Mouse (Mus musculus): ENCODE data around the gene Mpi. TPM values are rescaled to one million over a fixed set of nuclear protein-coding genes. Genes with fewer than 3 reads are reported as not detected.
A peak's percentile ranks its signal among the peaks of the same experiment; 100 is the strongest.

Mpi gene
- polyA plus RNA-seq, 1 experiment from 2014 or later, result 22.8 TPM

DNA sequence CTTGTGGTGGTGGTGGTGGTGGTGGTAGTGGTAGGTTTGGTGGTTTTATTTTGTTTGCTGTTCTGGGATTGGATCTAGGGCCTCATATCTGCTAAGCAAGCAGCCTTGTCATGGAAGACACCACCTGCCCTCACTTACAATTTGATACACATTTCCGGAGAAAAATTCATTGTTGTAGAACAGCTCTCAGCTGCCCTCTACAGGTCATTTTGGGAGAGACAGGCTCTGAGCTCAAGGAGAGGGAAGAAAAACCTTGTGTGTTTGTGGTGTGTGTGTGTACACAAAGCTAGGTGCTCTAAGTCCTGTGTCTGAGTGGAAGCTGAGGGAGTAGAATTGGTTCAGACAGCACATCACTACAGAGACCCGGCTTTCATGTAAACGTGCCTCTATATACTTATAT lies 35.5 kb downstream of the Mpi start:
- H3K27me3 ChIP-seq (replicated peaks; ENCODE audit: control insufficient read depth, insufficient read depth, low read length), result no peaks in the 10 kb centered on the region
- H3K36me3 ChIP-seq (ENCODE audit: control insufficient read depth, insufficient read depth), result no peaks in the 10 kb centered on the region
- no peak for ATAC-seq
- WGBS, result 10% methylated on average over 3 of the region's 3 CpGs
- H3K4me3 ChIP-seq (ENCODE audit: low read depth, low read length), result no peak overlapping the region
- TF ChIP-seq CTCF (IDR thresholded peaks at IDR 0.05; ENCODE audit: low read depth), result peak; percentile 92
- no peak overlapping the region for H3K4me2 ChIP-seq (replicated peaks; ENCODE audit: low read depth)
- H3K27ac ChIP-seq (ENCODE audit: low read depth, low read length), result no peak overlapping the region
- H3K9ac ChIP-seq (ENCODE audit: low read depth, low read length), result no peak overlapping the region
- no peaks in the 10 kb centered on the region for H3K9me3 ChIP-seq (ENCODE audit: control insufficient read depth)
- H3K4me1 ChIP-seq (replicated peaks; ENCODE audit: control insufficient read depth, insufficient read depth, low read length), result 0 out of 2 replicates have a peak, but pooled peaks cover 2% of the 10 kb centered on the region

DNA sequence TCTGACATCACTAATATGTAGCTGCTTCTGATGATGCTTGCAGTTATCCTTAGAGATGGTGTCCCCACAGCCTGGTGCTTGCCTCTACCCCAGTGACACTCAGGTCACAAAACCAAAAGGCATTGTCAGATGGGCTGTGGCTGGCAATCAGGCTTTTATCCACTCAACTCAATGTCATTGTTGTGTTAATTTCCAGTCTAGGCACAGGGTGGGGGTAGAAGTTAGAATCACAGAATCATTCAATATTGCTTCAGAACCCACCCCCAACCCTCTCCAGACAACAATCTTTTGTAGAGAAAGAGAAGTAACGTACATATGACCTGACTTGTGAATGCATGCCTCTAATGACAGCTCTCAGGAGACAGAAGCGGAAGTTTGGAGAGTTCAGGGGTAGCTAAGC lies 42.0 kb downstream of the Mpi start:
- no peak overlapping the region for H3K4me2 ChIP-seq (replicated peaks; ENCODE audit: low read depth)
- H3K9ac ChIP-seq (ENCODE audit: low read depth, low read length), result no peak overlapping the region
- WGBS, result 79% methylated on average over 2 of the region's 2 CpGs
- 0 out of 2 replicates have a peak, but pooled peaks cover 7% of the 10 kb centered on the region for H3K27me3 ChIP-seq (replicated peaks; ENCODE audit: control insufficient read depth, insufficient read depth, low read length)
- H3K27ac ChIP-seq (ENCODE audit: low read depth, low read length), result no peak overlapping the region
- ATAC-seq, result no peak
- H3K36me3 ChIP-seq (ENCODE audit: control insufficient read depth, insufficient read depth), result no peaks in the 10 kb centered on the region
- H3K4me3 ChIP-seq (ENCODE audit: low read depth, low read length), result no peak overlapping the region
- no peak for TF ChIP-seq CTCF (IDR thresholded peaks at IDR 0.05; ENCODE audit: low read depth)
- no peaks in the 10 kb centered on the region for H3K4me1 ChIP-seq (replicated peaks; ENCODE audit: control insufficient read depth, insufficient read depth, low read length)
- H3K9me3 ChIP-seq (ENCODE audit: control insufficient read depth), result no peaks in the 10 kb centered on the region

DNA sequence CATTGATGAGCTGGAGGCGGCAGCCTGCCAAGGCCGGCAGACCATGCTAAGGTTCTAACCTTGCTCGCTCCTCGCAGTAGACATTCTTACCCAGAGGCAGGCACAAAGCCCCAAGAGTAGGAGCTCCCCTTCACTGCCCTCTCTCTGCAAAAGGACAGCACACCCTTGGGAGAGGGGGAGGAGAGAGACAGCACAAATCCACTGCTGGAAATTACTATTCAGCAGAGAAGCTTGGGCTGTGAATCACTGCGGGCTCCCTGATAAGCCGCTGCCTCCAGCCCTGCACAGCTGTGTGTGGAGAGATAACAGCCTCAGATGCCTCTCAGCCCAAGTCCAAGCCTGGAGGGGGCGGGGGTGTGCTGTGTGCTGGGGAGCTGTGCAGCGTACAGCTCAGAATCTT lies 46.9 kb downstream of the Mpi start:
- peak overlapping the region; percentile 6; the same call in 1 of the 2 replicates for H3K4me2 ChIP-seq (replicated peaks; ENCODE audit: low read depth)
- peak; percentile 52; the same call in 1 of the 2 replicates for ATAC-seq
- H3K4me1 ChIP-seq (replicated peaks; ENCODE audit: control insufficient read depth, insufficient read depth, low read length), result no peaks in the 10 kb centered on the region
- peaks cover 47% of the 10 kb centered on the region for H3K27me3 ChIP-seq (replicated peaks; ENCODE audit: control insufficient read depth, insufficient read depth, low read length)
- no peaks in the 10 kb centered on the region for H3K9me3 ChIP-seq (ENCODE audit: control insufficient read depth)
- H3K4me3 ChIP-seq (ENCODE audit: low read depth, low read length), result no peak overlapping the region
- H3K36me3 ChIP-seq (ENCODE audit: control insufficient read depth, insufficient read depth), result no peaks in the 10 kb centered on the region
- H3K9ac ChIP-seq (ENCODE audit: low read depth, low read length), result no peak overlapping the region
- H3K27ac ChIP-seq (ENCODE audit: low read depth, low read length), result no peak overlapping the region
- TF ChIP-seq CTCF (IDR thresholded peaks at IDR 0.05; ENCODE audit: low read depth), result no peak
- WGBS, result 5% methylated on average over 8 of the region's 8 CpGs

DNA sequence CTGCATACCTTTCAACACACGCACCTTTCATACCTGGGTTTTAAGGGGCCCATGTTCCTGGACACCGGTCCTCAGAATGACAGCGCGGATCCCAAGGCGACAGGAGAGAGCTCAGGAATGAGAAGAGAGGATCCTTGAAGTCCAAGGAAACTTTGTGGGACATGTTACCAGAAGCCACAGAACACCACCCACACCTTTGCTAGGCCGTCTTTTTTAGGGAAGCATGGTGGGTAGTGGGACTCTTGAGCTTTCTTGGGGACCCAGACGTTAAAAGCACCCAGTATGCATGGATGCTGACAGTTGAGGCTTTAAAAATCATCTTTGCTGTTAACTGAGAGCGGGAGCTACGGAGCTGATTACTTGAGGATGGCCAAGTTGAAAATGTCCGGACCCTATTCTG lies 47.7 kb downstream of the Mpi start:
- Histone ChIP-seq H3K27ac (ENCODE audit: low read depth, low read length) (no peak overlapping the region), H3K4me3 (ENCODE audit: low read depth, low read length) (no peak overlapping the region), H3K27me3 (replicated peaks; ENCODE audit: control insufficient read depth, insufficient read depth, low read length) (peaks cover 52% of the 10 kb centered on the region), H3K9me3 (ENCODE audit: control insufficient read depth) (no peaks in the 10 kb centered on the region), H3K4me2 (replicated peaks; ENCODE audit: low read depth) (no peak overlapping the region), H3K4me1 (replicated peaks; ENCODE audit: control insufficient read depth, insufficient read depth, low read length) (no peaks in the 10 kb centered on the region), H3K36me3 (ENCODE audit: control insufficient read depth, insufficient read depth) (no peaks in the 10 kb centered on the region), H3K9ac (ENCODE audit: low read depth, low read length) (no peak overlapping the region)
- no peak for ATAC-seq
- TF ChIP-seq CTCF (IDR thresholded peaks at IDR 0.05; ENCODE audit: low read depth), result no peak
- 66% methylated on average over 10 of the region's 10 CpGs for WGBS

DNA sequence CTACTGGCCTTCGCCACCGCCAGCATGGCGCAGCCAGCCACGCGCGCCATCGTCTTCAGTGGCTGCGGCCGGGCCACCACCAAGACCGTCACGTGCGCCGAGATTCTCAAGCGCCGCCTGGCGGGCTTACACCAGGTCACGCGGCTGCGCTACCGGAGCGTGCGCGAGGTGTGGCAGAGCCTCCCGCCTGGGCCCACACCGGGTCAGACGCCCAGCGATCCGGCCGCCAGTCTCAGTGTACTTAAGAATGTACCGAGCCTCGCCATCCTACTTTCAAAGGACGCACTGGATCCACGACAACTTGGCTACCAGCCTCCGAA lies 48.2 kb downstream of the Mpi start:
- WGBS, result under 1% methylated on average over 34 of the region's 34 CpGs
- no peak overlapping the region for H3K27ac ChIP-seq (ENCODE audit: low read depth, low read length)
- H3K4me2 ChIP-seq (replicated peaks; ENCODE audit: low read depth), result peak overlapping the region; percentile 83
- no peaks in the 10 kb centered on the region for H3K4me1 ChIP-seq (replicated peaks; ENCODE audit: control insufficient read depth, insufficient read depth, low read length)
- no peaks in the 10 kb centered on the region for H3K9me3 ChIP-seq (ENCODE audit: control insufficient read depth)
- peak; percentile 65 for ATAC-seq
- no peak overlapping the region for H3K9ac ChIP-seq (ENCODE audit: low read depth, low read length)
- H3K4me3 ChIP-seq (ENCODE audit: low read depth, low read length), result peak overlapping the region; percentile 45
- H3K27me3 ChIP-seq (replicated peaks; ENCODE audit: control insufficient read depth, insufficient read depth, low read length), result peaks cover 52% of the 10 kb centered on the region
- peak; percentile 72 for TF ChIP-seq CTCF (IDR thresholded peaks at IDR 0.05; ENCODE audit: low read depth)
- no peaks in the 10 kb centered on the region for H3K36me3 ChIP-seq (ENCODE audit: control insufficient read depth, insufficient read depth)

DNA sequence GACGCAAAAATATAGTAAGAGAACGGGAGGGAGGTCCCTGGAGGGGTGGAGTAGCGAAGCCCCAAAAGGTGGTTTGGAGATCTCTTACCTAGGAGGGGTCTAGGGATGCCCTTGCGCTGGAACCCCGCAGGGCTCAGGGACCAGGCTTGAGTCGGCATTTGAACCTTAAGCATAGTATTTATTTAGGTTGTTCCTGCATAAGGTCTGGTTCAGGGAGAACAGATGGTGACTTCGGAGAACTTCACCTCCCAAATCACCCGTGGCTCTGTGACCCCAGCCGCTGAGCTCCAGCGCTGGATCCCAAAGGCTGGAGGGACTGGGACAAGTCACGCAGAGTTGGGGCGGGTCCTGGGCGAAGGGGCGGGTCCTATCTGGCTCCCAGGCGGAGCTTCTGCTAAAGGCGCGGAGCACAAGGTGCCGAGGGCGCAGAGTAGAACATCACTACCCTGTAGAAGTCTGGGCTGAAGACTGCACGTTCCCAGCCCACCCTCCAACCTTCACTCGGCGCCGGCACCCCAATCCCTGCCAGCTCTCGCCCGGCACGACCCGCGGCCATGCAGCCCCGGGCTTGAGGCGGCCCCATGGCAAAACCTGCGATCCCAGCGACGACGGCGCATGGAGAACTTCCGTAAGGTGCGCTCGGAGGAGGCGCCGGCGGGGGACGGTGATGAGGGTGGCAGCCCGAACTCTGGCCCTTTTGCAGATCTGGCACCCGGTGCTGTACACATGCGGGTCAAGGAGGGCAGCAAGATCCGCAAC lies 48.8 kb downstream of the Mpi start, which contains the start of gene Rpp25:
Gene Rpp25 (plus strand): TSS at position 405 of the 759 bp plus-strand sequence.
- Histone ChIP-seq H3K9me3 (ENCODE audit: control insufficient read depth) (no peaks in the 10 kb centered on the region), H3K4me3 (ENCODE audit: low read depth, low read length) (peak within 1 kb of the TSS; percentile 45), H3K9ac (ENCODE audit: low read depth, low read length) (no peak within 1 kb of the TSS), H3K4me2 (replicated peaks; ENCODE audit: low read depth) (peak within 1 kb of the TSS; percentile 83), H3K4me1 (replicated peaks; ENCODE audit: control insufficient read depth, insufficient read depth, low read length) (no peaks in the 10 kb centered on the region), H3K27me3 (replicated peaks; ENCODE audit: control insufficient read depth, insufficient read depth, low read length) (peaks cover 52% of the 10 kb centered on the region), H3K36me3 (ENCODE audit: control insufficient read depth, insufficient read depth) (no peaks in the 10 kb centered on the region), H3K27ac (ENCODE audit: low read depth, low read length) (no peak within 1 kb of the TSS)
- under 1% methylated on average over 46 of the region's 46 CpGs for WGBS
- no peak for TF ChIP-seq CTCF (IDR thresholded peaks at IDR 0.05; ENCODE audit: low read depth)
- peak; percentile 67 for ATAC-seq
